In genomic region chr19:45302548-45303241, GRCm38 (mm10) we compare ENCODE assay signal across 8 mouse cellular contexts.
DNase-seq lines count a peak whose midpoint lies in the region; ATAC-seq and TF ChIP-seq lines count a peak whose summit lies in the region.
"Had no signal": no experiment of that assay in that cellular context is flagged by ENCODE, and none has a peak within 500 bp of the region (broad histone marks: within the 10 kb centered on the region; RNA-seq: fewer than 3 reads in every experiment).

No protein-coding gene starts in this region.

- H3K36me3 ChIP-seq in hindbrain, embryonic 13.5 days: no peaks in the 10 kb centered on the region
- no peaks in the 10 kb centered on the region for H3K36me3 ChIP-seq in midbrain, postnatal 0 days (ENCODE audit: insufficient read depth, low read length)

- H3K9me3 ChIP-seq in hindbrain, embryonic 13.5 days: no peaks in the 10 kb centered on the region
- no peaks in the 10 kb centered on the region for H3K9me3 ChIP-seq in midbrain, postnatal 0 days (ENCODE audit: low read length)

- H3K4me2 ChIP-seq in hindbrain, embryonic 13.5 days: peak overlapping the region; percentile 93
- H3K4me2 ChIP-seq in midbrain, postnatal 0 days (ENCODE audit: low read depth, low read length, poor library complexity, severe bottlenecking): peak overlapping the region; percentile 98

- peak overlapping the region; percentile 100 for H3K27ac ChIP-seq in hindbrain, embryonic 13.5 days
- peak overlapping the region; percentile 94 for H3K27ac ChIP-seq in midbrain, postnatal 0 days (ENCODE audit: low read depth, low read length)

- no peak; the same call in none of the 2 replicates for ATAC-seq in hindbrain, embryonic 13.5 days (ENCODE audit: low FRiP score)
- ATAC-seq in midbrain, postnatal 0 days (ENCODE audit: low FRiP score): 0 out of 2 replicates have a peak, but pooled peaks have one; percentile 24
- no peak for ATAC-seq in inflammation-experienced regulatory T-cells, adult 6 months

- DNase-seq in right cerebral cortex, postnatal 10 days (ENCODE audit: low spot score in 2 of 2): peak; percentile 58 to 60
- DNase-seq in right cerebral cortex, postnatal 36 days (ENCODE audit: low spot score in 2 of 2): no peak
- peak; percentile 35 for DNase-seq in embryo, embryonic 10.5 days (ENCODE audit: low spot score)
- DNase-seq in midbrain, postnatal 0 days (ENCODE audit: low spot score): no peak
- no peak for DNase-seq in lung, postnatal 36 days

- peak overlapping the region; percentile 50 for H3K4me3 ChIP-seq in hindbrain, embryonic 13.5 days
- H3K4me3 ChIP-seq in midbrain, postnatal 0 days (ENCODE audit: low read depth, low read length): peak overlapping the region; percentile 58
- H3K4me3 ChIP-seq: myocyte had no signal

- peak overlapping the region; percentile 83 for H3K9ac ChIP-seq in hindbrain, embryonic 13.5 days
- H3K9ac ChIP-seq in midbrain, postnatal 0 days (replicated peaks; ENCODE audit: low read length, poor library complexity, severe bottlenecking): peak overlapping the region; percentile 77

- TF ChIP-seq CTCF in midbrain, postnatal 0 days (IDR thresholded peaks at IDR 0.05): no peak

- H3K27me3 ChIP-seq in hindbrain, embryonic 13.5 days: peaks cover 59% of the 10 kb centered on the region
- peaks cover 23% of the 10 kb centered on the region for H3K27me3 ChIP-seq in midbrain, postnatal 0 days (ENCODE audit: insufficient read depth, low read length)

- peaks cover 59% of the 10 kb centered on the region for H3K4me1 ChIP-seq in hindbrain, embryonic 13.5 days (replicated peaks)
- peaks cover 7% of the 10 kb centered on the region; the same call in 1 of the 2 replicates for H3K4me1 ChIP-seq in midbrain, postnatal 0 days (ENCODE audit: insufficient read depth, low read length)

- WGBS in hindbrain, embryonic 13.5 days: 3% methylated on average over 16 of the region's 16 CpGs
- WGBS in midbrain, postnatal 0 days: 6% methylated on average over 16 of the region's 16 CpGs

Comparison
In these comparisons a context has a peak if more than half of its experiments do, and no peak if none do; other contexts are left out.
1. DNase-seq: peak in right cerebral cortex, postnatal 10 days (2 of 2) and embryo, embryonic 10.5 days (single experiment); none in right cerebral cortex, postnatal 36 days (0 of 2), midbrain, postnatal 0 days (single experiment) and lung, postnatal 36 days (single experiment).